Mouse (Mus musculus) myocyte (in vitro differentiated cells): ENCODE results near the gene Chn2.

Experiments
- CEBPB ChIP-seq: IDR thresholded peaks from 2 replicates; pipeline ENCODE4 v1.6.1; 2011; ENCODE audit warnings: mild to moderate bottlenecking, moderate library complexity; ENCODE audit not compliant: poor library complexity, insufficient read depth, severe bottlenecking
- E2F4 ChIP-seq: IDR thresholded peaks from one replicate; pipeline ENCODE4 v1.6.1; 2011; ENCODE audit warnings: mild to moderate bottlenecking, control low read depth, moderate library complexity; ENCODE audit not compliant: insufficient read depth
- MAX ChIP-seq: IDR thresholded peaks from one replicate; pipeline ENCODE4 v1.6.1; 2011; ENCODE audit warnings: low read depth, mild to moderate bottlenecking, control low read depth
- MYOD1 ChIP-seq, 3 experiments: IDR thresholded peaks; one replicate each; pipeline ENCODE4 v1.6.1; 2011; ENCODE audit warnings: control low read depth in 2 of 3, low read depth in 2 of 3, mild to moderate bottlenecking in 2 of 3, moderate library complexity in 1 of 3; ENCODE audit not compliant: insufficient read length in 2 of 3, control insufficient read depth in 1 of 3
- MYOG ChIP-seq, 3 experiments: IDR thresholded peaks; one replicate each; pipeline ENCODE4 v1.6.1; 2011; ENCODE audit warnings: control low read depth in 2 of 3, low read depth in 2 of 3, mild to moderate bottlenecking in 2 of 3; ENCODE audit not compliant: insufficient read length in 2 of 3, control insufficient read depth in 1 of 3, insufficient read depth in 1 of 3
- POLR2A ChIP-seq: IDR thresholded peaks from one replicate; pipeline ENCODE4 v1.6.1; 2011; ENCODE audit warnings: low read depth, mild to moderate bottlenecking, control low read depth, moderate library complexity; ENCODE audit not compliant: insufficient read length
- POLR2AphosphoS2 ChIP-seq: IDR thresholded peaks from one replicate; pipeline ENCODE4 v1.6.1; 2011; ENCODE audit warnings: low read depth, control low read depth; ENCODE audit not compliant: insufficient read length
- REST ChIP-seq: IDR thresholded peaks from one replicate; pipeline ENCODE4 v1.6.1; 2011; ENCODE audit warnings: mild to moderate bottlenecking, control low read depth, moderate library complexity; ENCODE audit not compliant: insufficient read depth, insufficient read length
- TCF12 ChIP-seq: IDR thresholded peaks from one replicate; pipeline ENCODE4 v1.6.1; 2011; ENCODE audit warnings: mild to moderate bottlenecking, control low read depth; ENCODE audit not compliant: poor library complexity, insufficient read depth, severe bottlenecking
- USF1 ChIP-seq: IDR thresholded peaks from one replicate; pipeline ENCODE4 v1.6.1; 2011; ENCODE audit warnings: low read depth, mild to moderate bottlenecking, control low read depth, moderate library complexity

- TF ChIP-seq TCF12 (no peak), POLR2A (no peak), E2F4 (no peak), CEBPB (no peak), MAX (no peak), USF1 (no peak), MYOG (IDR thresholded peaks at IDR 0.05; ENCODE audit: control insufficient read depth in 1 of 3, insufficient read depth in 1 of 3, insufficient read length in 2 of 3, low read depth in 2 of 3) (no peak), MYOD1 (IDR thresholded peaks at IDR 0.05; ENCODE audit: control insufficient read depth in 1 of 3, insufficient read length in 2 of 3, low read depth in 2 of 3) (no peak), REST (no peak), POLR2AphosphoS2 (no peak)
These were observed 287.6 kb downstream of the Chn2 start for GRCm38 (mm10) chr6:54326671-54327625.
